Mouse (Mus musculus): ENCODE data around the gene Mcoln2.

Mcoln2 gene

GRCm38 (mm10) chr3:146149156-146150057 lies at the start of gene Mcoln2:
TSS of gene Mcoln2 (plus strand) at chr3:146149833.
- DNase-seq (ENCODE audit: low spot score in 2 of 2) = no peak

GRCm38 (mm10) chr3:146099925-146100324 lies 49.7 kb upstream of the Mcoln2 start:
- DNase-seq (ENCODE audit: low spot score in 2 of 2) = no peak

- DNase-seq (ENCODE audit: low spot score in 2 of 2) = no peak
These were observed 47.6 kb upstream of the Mcoln2 start for GRCm38 (mm10) chr3:146102049-146102448.

- DNase-seq (ENCODE audit: low spot score in 2 of 2) = peak in 1 of 2 experiments; percentile 14
These were observed 42.4 kb upstream of the Mcoln2 start for GRCm38 (mm10) chr3:146107116-146107849.

- peak; percentile 34 to 47 for DNase-seq (ENCODE audit: low spot score in 2 of 2)
These were observed 41.6 kb upstream of the Mcoln2 start, which contains the start of gene Wdr63 for GRCm38 (mm10) chr3:146107921-146108571. TSS of gene Wdr63 (minus strand) at chr3:146108130.

GRCm38 (mm10) chr3:146108945-146109344 lies 40.7 kb upstream of the Mcoln2 start:
- no peak for DNase-seq (ENCODE audit: low spot score in 2 of 2)

- no peak for DNase-seq (ENCODE audit: low spot score in 2 of 2)
These were observed 39.3 kb upstream of the Mcoln2 start for GRCm38 (mm10) chr3:146110358-146110757.

GRCm38 (mm10) chr3:146110916-146111315 lies 38.7 kb upstream of the Mcoln2 start:
- no peak for DNase-seq (ENCODE audit: low spot score in 2 of 2)

- DNase-seq (ENCODE audit: low spot score in 2 of 2) = no peak
These were observed 32.2 kb upstream of the Mcoln2 start, which contains the start of gene Mcoln3 for GRCm38 (mm10) chr3:146117258-146117996. TSS of gene Mcoln3 (plus strand) at chr3:146117450.

GRCm38 (mm10) chr3:146117997-146118457 lies 31.6 kb upstream of the Mcoln2 start:
- DNase-seq (ENCODE audit: low spot score in 2 of 2) = no peak

- no peak for DNase-seq (ENCODE audit: low spot score in 2 of 2)
These were observed 28.1 kb upstream of the Mcoln2 start for GRCm38 (mm10) chr3:146121310-146122124.

GRCm38 (mm10) chr3:146122125-146122420 lies 27.6 kb upstream of the Mcoln2 start:
- no peak for DNase-seq (ENCODE audit: low spot score in 2 of 2)

GRCm38 (mm10) chr3:146122807-146123463 lies 26.7 kb upstream of the Mcoln2 start:
- no peak for DNase-seq (ENCODE audit: low spot score in 2 of 2)

- no peak for DNase-seq (ENCODE audit: low spot score in 2 of 2)
These were observed 26.2 kb upstream of the Mcoln2 start for GRCm38 (mm10) chr3:146123464-146123825.

- DNase-seq (ENCODE audit: low spot score in 2 of 2) = no peak
These were observed 22.4 kb upstream of the Mcoln2 start for GRCm38 (mm10) chr3:146127205-146127604.

GRCm38 (mm10) chr3:146134834-146135233 lies 14.8 kb upstream of the Mcoln2 start:
- no peak for DNase-seq (ENCODE audit: low spot score in 2 of 2)

- DNase-seq (ENCODE audit: low spot score in 2 of 2) = no peak
These were observed 14.2 kb upstream of the Mcoln2 start for GRCm38 (mm10) chr3:146135417-146135816.

- no peak for DNase-seq (ENCODE audit: low spot score in 2 of 2)
These were observed 13.2 kb upstream of the Mcoln2 start for GRCm38 (mm10) chr3:146136422-146136821.

- DNase-seq (ENCODE audit: low spot score in 2 of 2) = no peak
These were observed 9.4 kb upstream of the Mcoln2 start for GRCm38 (mm10) chr3:146140276-146140675.

GRCm38 (mm10) chr3:146142523-146142922 lies 7.1 kb upstream of the Mcoln2 start:
- no peak for DNase-seq (ENCODE audit: low spot score in 2 of 2)
